Mouse (Mus musculus): Measurements from ENCODE around the gene Ildr2. TPM values are rescaled to one million over a fixed set of nuclear protein-coding genes. Genes with fewer than 3 reads are reported as not detected.

The Ildr2 gene
- polyA plus RNA-seq (2017; shearing (Covaris generic)) = 0.09 TPM

DNA sequence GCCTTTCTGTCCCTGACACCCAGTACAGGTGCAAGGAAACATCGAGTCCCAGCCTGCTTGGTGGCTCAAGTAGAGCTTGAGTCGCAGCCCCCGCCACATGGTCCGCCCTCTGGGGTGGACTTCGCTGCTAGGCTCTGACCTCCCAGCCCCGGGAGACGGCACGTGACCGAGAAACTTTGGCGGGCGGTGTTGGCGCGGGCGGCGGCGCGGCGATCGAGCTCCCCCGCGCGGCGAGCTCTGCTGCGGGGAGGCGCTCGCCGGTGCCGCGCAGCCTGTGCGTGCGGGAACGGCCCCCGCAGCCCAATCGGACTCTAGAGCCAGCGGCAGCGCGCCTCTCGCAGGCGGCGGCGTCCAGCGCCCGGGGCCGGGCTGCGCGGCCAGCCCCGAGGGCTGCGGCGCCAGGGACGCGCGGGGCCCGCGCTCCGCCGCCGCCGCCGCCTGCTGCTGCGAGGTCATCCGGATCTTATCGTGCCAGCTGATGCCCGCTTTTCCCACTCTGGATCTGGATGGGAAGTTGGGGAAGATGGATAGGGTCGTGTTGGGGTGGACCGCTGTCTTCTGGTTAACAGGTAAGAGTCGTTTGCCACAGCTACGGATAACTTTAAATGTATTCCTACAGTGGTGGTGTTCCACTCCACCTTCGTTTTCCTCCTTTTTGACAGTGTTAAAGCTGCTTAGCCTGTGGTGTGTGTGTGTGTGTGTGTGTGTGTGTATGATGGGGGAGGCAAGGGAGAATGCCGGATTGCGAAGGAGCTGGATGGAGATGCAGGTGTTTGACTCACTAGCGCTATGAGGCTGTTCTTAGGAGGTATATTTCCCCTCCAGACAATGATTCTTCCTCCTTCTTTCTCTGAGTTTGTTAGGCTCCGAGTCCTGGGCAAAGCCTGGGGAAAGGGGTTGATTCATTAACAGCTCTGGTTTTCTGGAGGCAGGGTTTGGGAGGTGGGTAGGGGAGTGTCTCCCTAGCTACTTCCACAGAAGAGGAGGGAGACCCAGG lies at the start of gene Ildr2:
Gene Ildr2 (plus strand): TSS at position 242 of the 997 bp plus-strand sequence.

DNA sequence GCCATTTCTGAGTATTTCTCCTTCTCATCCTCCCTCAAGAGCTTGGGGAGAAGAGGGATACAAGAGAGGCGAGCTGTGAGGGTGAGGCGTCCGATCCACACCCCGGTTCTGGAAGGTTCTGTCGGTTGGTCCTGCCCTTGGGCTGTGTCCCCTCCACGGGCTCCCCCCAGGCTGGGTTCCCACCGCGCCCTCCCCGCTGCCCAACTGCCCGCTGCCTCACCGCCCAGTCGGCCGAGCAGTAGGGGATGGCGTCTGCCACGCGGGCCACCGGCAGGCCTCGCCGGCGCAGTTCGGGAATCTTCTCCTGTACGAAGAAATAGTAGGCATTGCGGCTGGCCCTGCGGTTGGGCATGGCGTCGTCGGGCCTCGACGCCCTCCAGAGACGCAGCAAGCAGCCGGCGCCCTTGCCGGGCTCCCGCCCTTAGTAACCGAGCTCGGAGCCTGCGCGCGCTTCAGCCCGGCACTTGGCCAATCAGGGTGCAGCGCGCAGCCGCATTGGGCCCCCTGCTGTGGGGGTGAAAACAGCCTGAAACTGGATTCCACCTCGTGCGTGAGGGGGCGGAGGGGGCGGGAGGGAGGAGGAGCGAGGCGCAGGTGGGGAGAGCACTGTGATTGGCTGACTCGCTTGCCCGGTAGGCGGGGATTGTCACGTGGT lies 15.5 kb upstream of the Ildr2 start, which contains the start of gene Mael:
Gene Mael (minus strand): TSS at position 433 of the 655 bp plus-strand sequence.

Other genes with a start within 250 kb of the Ildr2 start
- not detected for gene Dusp27, start 126.2 kb upstream of the Ildr2 start, polyA plus RNA-seq (2017; shearing (Covaris generic))
- not detected for gene Gpa33, start 123.9 kb upstream of the Ildr2 start, polyA plus RNA-seq (2017; shearing (Covaris generic))
- gene Mael, start 15.4 kb upstream of the Ildr2 start, polyA plus RNA-seq (2017; shearing (Covaris generic)) = not detected
- 46.5 TPM for gene Tada1, start 125.0 kb downstream of the Ildr2 start, polyA plus RNA-seq (2017; shearing (Covaris generic))
- gene Pogk, start 155.7 kb downstream of the Ildr2 start, polyA plus RNA-seq (2017; shearing (Covaris generic)) = 32.7 TPM
- not detected for gene Gm4846, start 243.4 kb downstream of the Ildr2 start, polyA plus RNA-seq (2017; shearing (Covaris generic))